11 mouse cellular contexts compared by ENCODE assay signal in genomic region chr4:132746911-132747517, GRCm38 (mm10). TPM values are rescaled to one million over a fixed set of nuclear protein-coding genes. Genes with fewer than 3 reads are reported as not detected.
DNase-seq lines count a peak whose midpoint lies in the region; ATAC-seq and TF ChIP-seq lines count a peak whose summit lies in the region.
"Had no signal": no experiment of that assay in that cellular context is flagged by ENCODE, and none has a peak within 500 bp of the region (broad histone marks: within the 10 kb centered on the region; RNA-seq: fewer than 3 reads in every experiment).

No protein-coding gene starts in this region.

- H3K27ac ChIP-seq in kidney, embryonic 14.5 days (ENCODE audit: low read depth, low read length): peak overlapping the region; percentile 19; the same call in 1 of the 2 replicates
- H3K27ac ChIP-seq in bone marrow, adult 2 months (ENCODE audit: control insufficient read depth, insufficient read depth, low read depth, low read length, poor library complexity): peak overlapping the region; percentile 38; the same call in 1 of the 2 replicates
- H3K27ac ChIP-seq in liver, embryonic 16.5 days (ENCODE audit: low read length): peak overlapping the region; percentile 54
- no peak overlapping the region for H3K27ac ChIP-seq in hindbrain, postnatal 0 days
- H3K27ac ChIP-seq in hindbrain, embryonic 16.5 days (ENCODE audit: low read depth, low read length): no peak overlapping the region
- H3K27ac ChIP-seq: midbrain, embryonic 13.5 days had no signal

- DNase-seq in kidney, postnatal 4 days: no peak
- DNase-seq in CD4-positive helper T cell, adult 2 months (ENCODE audit: low read depth, low spot score): peak; percentile 52
- no peak for DNase-seq in urinary bladder, postnatal 4 days (ENCODE audit: low spot score in 2 of 2)
- DNase-seq in hindbrain, postnatal 0 days (ENCODE audit: low spot score): no peak
- DNase-seq: cerebellum, postnatal 14 days had no signal

- H3K4me1 ChIP-seq in kidney, embryonic 14.5 days (ENCODE audit: control insufficient read depth, insufficient read depth, low read length): no peaks in the 10 kb centered on the region
- peaks cover 5% of the 10 kb centered on the region; the same call in 1 of the 2 replicates for H3K4me1 ChIP-seq in bone marrow, adult 2 months (ENCODE audit: control insufficient read depth, insufficient read depth, low read length)
- H3K4me1 ChIP-seq in liver, embryonic 16.5 days (ENCODE audit: control insufficient read depth, low read depth, low read length): peaks cover 21% of the 10 kb centered on the region
- H3K4me1 ChIP-seq in hindbrain, postnatal 0 days (ENCODE audit: insufficient read depth, low read length): peaks cover 9% of the 10 kb centered on the region; the same call in 1 of the 2 replicates
- peaks cover 9% of the 10 kb centered on the region for H3K4me1 ChIP-seq in hindbrain, embryonic 16.5 days (ENCODE audit: control insufficient read depth, insufficient read depth, low read depth, low read length)

- TF ChIP-seq POLR2A in bone marrow, adult 2 months (IDR thresholded peaks at IDR 0.05; ENCODE audit: borderline replicate concordance, control insufficient read depth, low read depth, low read length): no peak

- no peak overlapping the region for H3K4me3 ChIP-seq in kidney, embryonic 14.5 days (ENCODE audit: low read length)
- no peak overlapping the region for H3K4me3 ChIP-seq in bone marrow, adult 2 months (replicated peaks; ENCODE audit: control insufficient read depth, low read depth, low read length)
- H3K4me3 ChIP-seq in liver, embryonic 16.5 days (ENCODE audit: low read depth, low read length): no peak overlapping the region; the same call in 1 of the 2 replicates
- no peak overlapping the region for H3K4me3 ChIP-seq in hindbrain, postnatal 0 days (ENCODE audit: low read length)
- H3K4me3 ChIP-seq in hindbrain, embryonic 16.5 days (ENCODE audit: low read length): no peak overlapping the region
- H3K4me3 ChIP-seq: midbrain, embryonic 13.5 days had no signal

- no peak for ATAC-seq in kidney, embryonic 14.5 days (ENCODE audit: low FRiP score, low TSS enrichment)
- ATAC-seq in liver, embryonic 16.5 days (ENCODE audit: low read depth): no peak
- no peak for ATAC-seq in hindbrain, postnatal 0 days
- ATAC-seq in hindbrain, embryonic 16.5 days: no peak
- ATAC-seq: midbrain, embryonic 13.5 days; Patski had no signal

- H3K9ac ChIP-seq in kidney, embryonic 14.5 days (ENCODE audit: low read depth, low read length): 0 out of 2 replicates have a peak overlapping the region, but pooled peaks have one; percentile 12
- H3K9ac ChIP-seq in liver, embryonic 16.5 days (ENCODE audit: low read depth, low read length): no peak overlapping the region; the same call in 1 of the 2 replicates
- no peak overlapping the region for H3K9ac ChIP-seq in hindbrain, postnatal 0 days (replicated peaks; ENCODE audit: low read length)
- no peak overlapping the region for H3K9ac ChIP-seq in hindbrain, embryonic 16.5 days (ENCODE audit: low read depth, low read length)
- H3K9ac ChIP-seq: midbrain, embryonic 13.5 days had no signal

- TF ChIP-seq CTCF in bone marrow, adult 2 months (IDR thresholded peaks at IDR 0.05; ENCODE audit: control insufficient read depth, insufficient read depth, low read length): no peak
- TF ChIP-seq CTCF in hindbrain, postnatal 0 days (IDR thresholded peaks at IDR 0.05; ENCODE audit: low read depth): no peak

- no peaks in the 10 kb centered on the region for H3K27me3 ChIP-seq in kidney, embryonic 14.5 days (ENCODE audit: control insufficient read depth, insufficient read depth, low read length)
- no peaks in the 10 kb centered on the region for H3K27me3 ChIP-seq in liver, embryonic 16.5 days (ENCODE audit: control insufficient read depth, insufficient read depth, low read depth, low read length)
- H3K27me3 ChIP-seq in hindbrain, postnatal 0 days (ENCODE audit: insufficient read depth, low read length): no peaks in the 10 kb centered on the region
- no peaks in the 10 kb centered on the region for H3K27me3 ChIP-seq in hindbrain, embryonic 16.5 days (replicated peaks; ENCODE audit: control insufficient read depth, insufficient read depth, low read length)
- H3K27me3 ChIP-seq: midbrain, embryonic 13.5 days; Patski had no signal

- H3K4me2 ChIP-seq in kidney, embryonic 14.5 days (replicated peaks; ENCODE audit: low read depth, low read length): no peak overlapping the region
- H3K4me2 ChIP-seq in liver, embryonic 16.5 days (ENCODE audit: low read depth, low read length): peak overlapping the region; percentile 47
- H3K4me2 ChIP-seq in hindbrain, postnatal 0 days (ENCODE audit: low read depth, low read length): no peak overlapping the region
- no peak overlapping the region for H3K4me2 ChIP-seq in hindbrain, embryonic 16.5 days (ENCODE audit: low read length)
- H3K4me2 ChIP-seq: midbrain, embryonic 13.5 days had no signal

- 85% methylated on average over 9 of the region's 9 CpGs for WGBS in kidney, embryonic 14.5 days
- WGBS in bone marrow, adult 2 months: 53% methylated on average over 9 of the region's 9 CpGs
- whole genome bisulfite sequencing in liver, embryonic 16.5 days (ENCODE audit: insufficient replicate concordance): 62% methylated on average over 9 of the region's 9 CpGs
- WGBS in hindbrain, postnatal 0 days: 85% methylated on average over 9 of the region's 9 CpGs
- 87% methylated on average over 9 of the region's 9 CpGs for WGBS in hindbrain, embryonic 16.5 days

- H3K36me3 ChIP-seq in kidney, embryonic 14.5 days (ENCODE audit: control insufficient read depth, insufficient read depth, low read length): no peaks in the 10 kb centered on the region
- no peaks in the 10 kb centered on the region for H3K36me3 ChIP-seq in liver, embryonic 16.5 days (ENCODE audit: control insufficient read depth, insufficient read depth)
- H3K36me3 ChIP-seq in hindbrain, postnatal 0 days (ENCODE audit: insufficient read depth, low read length): no peaks in the 10 kb centered on the region
- H3K36me3 ChIP-seq in hindbrain, embryonic 16.5 days (ENCODE audit: control insufficient read depth, insufficient read depth, low read length): no peaks in the 10 kb centered on the region
- H3K36me3 ChIP-seq: midbrain, embryonic 13.5 days had no signal

- no peaks in the 10 kb centered on the region for H3K9me3 ChIP-seq in kidney, embryonic 14.5 days (ENCODE audit: control insufficient read depth, low read length)
- no peaks in the 10 kb centered on the region for H3K9me3 ChIP-seq in liver, embryonic 16.5 days (replicated peaks; ENCODE audit: control insufficient read depth, low read length)
- H3K9me3 ChIP-seq in hindbrain, postnatal 0 days (ENCODE audit: low read length): no peaks in the 10 kb centered on the region
- no peaks in the 10 kb centered on the region for H3K9me3 ChIP-seq in hindbrain, embryonic 16.5 days (ENCODE audit: control insufficient read depth, low read length)
- H3K9me3 ChIP-seq: midbrain, embryonic 13.5 days had no signal

RNA-seq across cellular contexts. Expression of gene Smpdl3b, which starts 10.0 kb away (rescaled TPM):
- 7.0 and 10.5 TPM in 2 replicates for polyA plus RNA-seq in kidney, embryonic 14.5 days (2014; fragmentation: Nextera tagmentation; extraction: Ambion mirVana)
- polyA plus RNA-seq in bone marrow, adult 2 months (2011; ENCODE audit: insufficient read depth, insufficient read length, low replicate concordance, missing spikeins): 1.7 TPM in 1 of 2 replicates, not detected in the other
- polyA plus RNA-seq in liver, embryonic 16.5 days (2015; fragmentation: Nextera tagmentation; extraction: Ambion mirVana): 0.75 and 0.90 TPM in 2 replicates
- total RNA-seq in hindbrain, postnatal 0 days (2014; rRNA removed): 0.47 and 1.0 TPM in 2 replicates
- 0.98 and 1.4 TPM in 2 replicates for polyA plus RNA-seq in hindbrain, postnatal 0 days (2015; fragmentation: Nextera tagmentation; extraction: Ambion mirVana)
- polyA plus RNA-seq in hindbrain, embryonic 16.5 days (2015; fragmentation: Nextera tagmentation; extraction: Ambion mirVana): 0.64 and 1.2 TPM in 2 replicates

RNA-seq across cellular contexts. Expression of gene Xkr8, which starts 14.7 kb away (rescaled TPM):
- 5.3 and 5.4 TPM in 2 replicates for polyA plus RNA-seq in kidney, embryonic 14.5 days (2014; fragmentation: Nextera tagmentation; extraction: Ambion mirVana)
- polyA plus RNA-seq in bone marrow, adult 2 months (2011; ENCODE audit: insufficient read depth, insufficient read length, low replicate concordance, missing spikeins): 0.52 and 2.3 TPM in 2 replicates
- polyA plus RNA-seq in liver, embryonic 16.5 days (2015; fragmentation: Nextera tagmentation; extraction: Ambion mirVana): 2.5 and 3.9 TPM in 2 replicates
- total RNA-seq in hindbrain, postnatal 0 days (2014; rRNA removed): 5.6 and 6.2 TPM in 2 replicates
- polyA plus RNA-seq in hindbrain, postnatal 0 days (2015; fragmentation: Nextera tagmentation; extraction: Ambion mirVana): 5.0 and 7.3 TPM in 2 replicates
- polyA plus RNA-seq in hindbrain, embryonic 16.5 days (2015; fragmentation: Nextera tagmentation; extraction: Ambion mirVana): 6.2 and 6.4 TPM in 2 replicates

RNA-seq across cellular contexts. Expression of gene Rpa2, which starts 21.1 kb away (rescaled TPM):
- polyA plus RNA-seq in kidney, embryonic 14.5 days (2014; fragmentation: Nextera tagmentation; extraction: Ambion mirVana): 120 and 124 TPM in 2 replicates
- 52.3 and 67.6 TPM in 2 replicates for polyA plus RNA-seq in bone marrow, adult 2 months (2011; ENCODE audit: insufficient read depth, insufficient read length, low replicate concordance, missing spikeins)
- polyA plus RNA-seq in liver, embryonic 16.5 days (2015; fragmentation: Nextera tagmentation; extraction: Ambion mirVana): 65.4 and 72.6 TPM in 2 replicates
- 30.9 and 31.9 TPM in 2 replicates for total RNA-seq in hindbrain, postnatal 0 days (2014; rRNA removed)
- 37.5 and 42.4 TPM in 2 replicates for polyA plus RNA-seq in hindbrain, postnatal 0 days (2015; fragmentation: Nextera tagmentation; extraction: Ambion mirVana)
- 40.7 and 43.6 TPM in 2 replicates for polyA plus RNA-seq in hindbrain, embryonic 16.5 days (2015; fragmentation: Nextera tagmentation; extraction: Ambion mirVana)

RNA-seq across cellular contexts. Expression of gene Themis2, which starts 49.2 kb away (rescaled TPM):
- 0.73 and 1.4 TPM in 2 replicates for polyA plus RNA-seq in kidney, embryonic 14.5 days (2014; fragmentation: Nextera tagmentation; extraction: Ambion mirVana)
- 10.5 and 22.4 TPM in 2 replicates for polyA plus RNA-seq in bone marrow, adult 2 months (2011; ENCODE audit: insufficient read depth, insufficient read length, low replicate concordance, missing spikeins)
- 2.6 and 3.2 TPM in 2 replicates for polyA plus RNA-seq in liver, embryonic 16.5 days (2015; fragmentation: Nextera tagmentation; extraction: Ambion mirVana)
- 0.78 and 0.79 TPM in 2 replicates for total RNA-seq in hindbrain, postnatal 0 days (2014; rRNA removed)
- 0.28 and 0.35 TPM in 2 replicates for polyA plus RNA-seq in hindbrain, postnatal 0 days (2015; fragmentation: Nextera tagmentation; extraction: Ambion mirVana)
- polyA plus RNA-seq in hindbrain, embryonic 16.5 days (2015; fragmentation: Nextera tagmentation; extraction: Ambion mirVana): 0.36 and 0.64 TPM in 2 replicates
- polyA plus RNA-seq: Patski had no signal

Comparison
In these comparisons a context has a peak if more than half of its experiments do, and no peak if none do; other contexts are left out.
1. H3K27ac ChIP-seq: peak in kidney, embryonic 14.5 days (single experiment), bone marrow, adult 2 months (single experiment) and liver, embryonic 16.5 days (single experiment); none in hindbrain, postnatal 0 days (single experiment) and hindbrain, embryonic 16.5 days (single experiment).